Mouse (Mus musculus): ENCODE measurements around the gene Gm6993.
A peak's percentile ranks its signal among the peaks of the same experiment; 100 is the strongest.

The Gm6993 gene

DNA sequence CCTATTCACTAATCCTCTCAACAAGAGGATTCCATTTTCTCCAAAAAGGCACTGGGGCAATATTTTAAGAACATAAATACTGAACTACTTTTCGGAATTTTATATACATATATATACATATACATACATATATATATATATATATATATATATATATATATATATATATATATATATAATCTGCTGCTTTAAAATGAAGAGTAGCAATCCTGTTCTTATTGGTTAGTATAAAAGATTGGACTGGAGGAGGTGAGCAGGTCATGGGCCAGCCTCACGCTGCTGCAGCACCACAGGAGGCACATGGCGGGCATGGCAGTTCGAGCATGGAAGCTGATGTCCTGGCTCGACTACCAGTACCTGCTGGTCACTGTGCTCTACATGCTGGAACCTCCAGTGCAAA, at the start of gene Gm6993:
Gm6993 (plus strand) TSS at position 301 of the 400 bp plus-strand sequence.
- DNase-seq, result no peak

DNA sequence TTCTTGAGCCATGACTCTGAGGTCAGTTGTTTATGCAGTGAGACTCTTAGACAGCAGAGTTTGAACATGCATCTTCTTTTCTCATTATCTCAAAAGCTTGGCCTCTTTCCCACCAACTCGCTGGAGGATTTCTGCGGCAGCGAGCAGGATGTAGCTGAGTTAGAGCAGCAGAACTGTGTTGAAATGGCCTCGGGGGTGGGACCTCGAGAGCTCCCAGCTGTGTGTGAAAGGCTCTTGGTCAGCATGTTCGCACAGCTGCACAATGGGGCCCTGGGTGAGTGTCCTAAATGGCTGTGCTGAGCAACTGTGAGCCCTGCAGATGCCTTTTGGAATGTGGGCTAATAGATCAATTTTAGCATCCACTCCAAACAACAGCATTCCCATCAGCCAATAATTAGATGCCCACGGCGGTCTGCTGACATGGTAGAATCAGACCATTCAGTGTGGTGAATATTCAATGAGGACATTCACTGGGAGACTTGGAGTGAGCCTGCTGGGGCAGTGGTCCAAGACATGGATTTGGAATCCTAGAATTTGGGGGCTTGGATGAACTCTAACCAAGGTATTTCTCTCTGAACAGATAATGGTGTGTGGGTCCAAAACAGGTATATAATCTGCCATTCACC, 49.1 kb upstream of the Gm6993 start:
- peak; percentile 99 for DNase-seq

DNA sequence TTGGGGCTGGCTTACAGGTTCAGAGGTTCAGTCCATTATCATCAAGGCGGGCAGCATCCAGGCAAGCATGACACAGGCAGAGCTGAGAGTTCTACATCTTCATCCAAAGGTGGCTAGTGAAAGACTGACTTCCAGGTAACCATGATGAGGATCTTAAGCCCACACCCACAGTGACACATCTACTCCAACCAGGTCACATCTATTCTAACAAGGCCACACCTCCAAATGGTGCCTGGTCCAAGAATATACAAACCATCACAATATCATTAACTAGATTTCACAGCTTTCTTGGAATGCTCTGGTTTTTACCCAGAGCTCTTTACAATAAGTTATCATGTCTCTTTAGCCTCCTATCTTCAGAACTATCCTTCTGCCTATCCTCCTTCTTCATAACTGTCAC, 38.1 kb upstream of the Gm6993 start:
- no peak for DNase-seq

DNA sequence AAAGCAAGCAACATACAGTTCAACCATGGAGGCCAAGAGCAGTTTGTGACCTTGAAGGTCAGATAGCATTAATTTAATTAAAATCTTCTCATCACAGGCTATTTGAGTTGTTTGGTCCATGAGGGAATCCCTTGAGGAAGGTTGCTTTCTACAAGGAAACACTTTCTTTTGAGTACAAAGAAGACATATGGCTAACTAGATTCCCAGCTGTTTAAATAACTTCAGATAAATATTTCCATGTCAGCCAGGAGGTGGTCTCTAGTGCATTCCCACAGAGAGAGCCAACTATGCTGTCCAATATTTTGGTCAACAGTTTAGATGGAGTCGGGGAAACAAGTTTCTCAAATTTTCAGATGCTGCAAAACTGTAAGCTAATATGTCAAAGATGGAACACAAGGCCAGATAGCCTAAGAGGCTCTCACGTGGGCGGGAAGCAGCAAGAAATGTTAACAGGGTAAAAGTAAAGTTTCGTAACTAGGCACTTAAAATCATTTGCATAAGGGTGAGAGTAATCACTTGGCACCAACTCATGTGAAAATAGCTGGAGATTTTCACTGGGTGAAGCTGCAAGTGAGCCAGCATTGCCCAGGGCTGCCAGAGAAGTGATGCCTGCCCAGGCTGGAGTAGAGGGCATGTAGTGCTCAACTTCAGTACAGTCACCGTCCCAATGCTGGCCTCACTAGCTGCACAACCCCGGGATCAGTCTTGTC, 36.7 kb upstream of the Gm6993 start:
- DNase-seq, result peak; percentile 88

DNA sequence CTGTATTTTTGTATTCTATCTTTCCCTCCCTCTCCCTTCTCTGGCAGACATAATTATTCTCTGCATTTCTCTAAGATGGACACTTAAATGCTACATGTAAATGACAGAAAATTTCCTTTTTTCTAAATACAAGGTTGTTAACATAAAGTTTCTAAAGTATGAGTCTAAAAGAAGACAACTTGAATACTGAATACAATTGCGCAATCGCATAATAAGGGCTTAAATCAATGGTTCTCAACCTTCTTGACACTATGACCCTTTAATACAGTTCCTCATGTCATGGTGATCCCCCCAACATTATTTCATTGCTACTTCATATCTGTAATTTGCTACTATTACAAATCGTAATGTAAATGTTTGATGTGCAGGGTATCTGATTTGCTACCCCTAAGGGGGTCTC, 35.7 kb upstream of the Gm6993 start:
- DNase-seq, result no peak

DNA sequence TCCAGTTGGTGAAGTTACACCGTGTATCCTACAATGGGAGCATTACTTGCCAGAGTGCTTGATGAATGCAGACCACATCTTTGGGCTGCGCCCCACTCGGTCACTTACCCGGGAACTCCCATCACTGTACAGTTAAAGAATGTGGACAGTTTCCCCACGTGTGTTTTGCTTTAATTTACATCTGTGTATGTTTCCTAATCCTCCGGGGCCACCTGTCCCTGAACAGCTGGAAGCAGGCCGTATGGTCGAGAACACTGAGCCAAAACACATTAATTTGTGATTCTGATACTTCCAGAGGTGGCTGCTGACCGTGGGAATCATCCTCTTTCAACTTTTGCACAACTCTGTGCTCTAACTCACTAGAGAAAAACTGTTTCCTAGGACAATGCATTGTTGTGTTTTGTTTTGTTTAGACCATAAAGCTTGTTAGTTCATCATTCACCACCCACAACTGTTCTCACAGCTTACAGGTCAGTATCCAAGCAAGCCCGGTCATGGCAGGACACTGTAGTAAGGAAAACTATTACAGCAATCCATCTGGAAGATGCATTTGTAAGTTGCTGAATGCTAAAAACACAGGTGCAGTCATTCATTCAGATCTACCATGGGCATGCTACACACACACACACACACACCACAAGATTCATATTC, 34.5 kb upstream of the Gm6993 start:
- DNase-seq, result no peak

DNA sequence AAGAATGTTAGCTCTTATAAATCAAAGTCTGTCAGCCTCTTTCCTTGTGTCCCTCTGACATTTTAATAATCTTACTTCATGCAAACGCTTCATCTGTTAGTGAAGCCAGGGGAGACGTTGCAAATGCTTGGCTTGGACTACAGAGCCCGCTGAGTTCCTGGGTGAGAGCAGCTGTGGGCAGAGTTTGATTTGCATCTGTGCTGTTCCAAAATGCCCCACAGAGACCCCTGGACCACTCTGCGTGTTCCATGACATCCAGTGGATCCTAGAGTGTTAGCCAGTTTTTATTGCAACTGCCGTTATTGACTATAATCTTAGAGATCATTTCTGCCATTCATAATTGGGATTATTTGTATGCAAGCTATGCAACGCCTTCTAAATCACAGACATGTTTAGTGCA, 31.8 kb upstream of the Gm6993 start:
- no peak for DNase-seq

DNA sequence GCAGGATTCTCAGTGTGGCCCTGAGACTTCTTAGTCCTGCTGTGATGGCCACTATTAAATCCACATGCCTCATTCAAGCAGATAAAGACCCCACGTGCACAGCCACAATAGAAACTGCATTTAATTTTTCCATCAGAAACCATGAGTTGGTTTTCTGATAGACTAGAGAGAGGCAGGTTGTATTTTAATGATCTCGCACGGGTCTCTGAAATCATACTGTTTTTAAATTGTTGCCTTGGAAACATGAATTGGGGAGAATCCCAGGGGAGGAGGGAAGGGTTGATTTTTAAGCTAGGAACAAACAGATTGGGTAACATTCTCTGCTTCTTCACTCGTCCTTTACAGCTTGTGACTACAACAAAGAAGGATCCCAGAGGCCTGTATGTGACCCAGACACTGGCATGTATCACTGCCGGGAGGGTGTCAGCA, 31.2 kb upstream of the Gm6993 start:
- no peak for DNase-seq

DNA sequence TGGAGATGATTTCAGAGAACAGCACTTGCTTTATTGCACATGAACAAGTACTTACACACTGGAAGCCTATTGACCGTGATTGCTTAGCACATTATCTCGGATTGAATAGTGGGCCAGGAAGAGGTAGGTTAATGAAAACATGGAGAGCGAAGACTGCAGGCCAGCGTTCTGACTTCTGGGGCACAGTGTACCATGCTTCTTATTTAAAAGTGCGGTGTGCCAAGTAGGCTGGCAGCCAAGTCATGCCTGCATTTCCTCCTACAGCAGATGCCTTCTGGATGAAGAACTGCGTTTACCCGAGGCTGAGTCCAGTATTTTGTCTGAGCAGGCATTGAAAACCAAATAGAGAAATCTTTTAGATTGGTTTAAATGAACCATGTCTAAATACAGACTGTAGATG, 27.0 kb upstream of the Gm6993 start:
- DNase-seq, result no peak

DNA sequence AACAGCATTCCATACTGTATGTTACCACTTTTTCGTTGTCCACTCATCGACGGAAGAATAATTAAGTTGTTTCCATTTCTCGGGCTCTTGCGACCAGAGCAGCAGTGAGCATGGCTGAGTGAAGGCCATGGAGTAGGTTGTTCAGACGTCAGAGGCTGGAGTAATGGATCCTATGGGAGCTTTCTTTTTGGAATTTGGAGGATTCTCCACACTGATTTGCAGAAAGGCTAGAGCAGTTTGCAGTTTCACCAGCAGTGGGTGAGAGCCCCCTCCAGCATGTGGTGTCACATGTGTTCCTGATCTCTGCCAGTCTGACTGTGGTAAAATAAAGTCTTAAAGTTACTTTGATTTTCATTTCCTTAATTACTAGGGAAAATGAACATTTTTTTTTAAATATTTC, 25.6 kb upstream of the Gm6993 start:
- DNase-seq, result no peak

DNA sequence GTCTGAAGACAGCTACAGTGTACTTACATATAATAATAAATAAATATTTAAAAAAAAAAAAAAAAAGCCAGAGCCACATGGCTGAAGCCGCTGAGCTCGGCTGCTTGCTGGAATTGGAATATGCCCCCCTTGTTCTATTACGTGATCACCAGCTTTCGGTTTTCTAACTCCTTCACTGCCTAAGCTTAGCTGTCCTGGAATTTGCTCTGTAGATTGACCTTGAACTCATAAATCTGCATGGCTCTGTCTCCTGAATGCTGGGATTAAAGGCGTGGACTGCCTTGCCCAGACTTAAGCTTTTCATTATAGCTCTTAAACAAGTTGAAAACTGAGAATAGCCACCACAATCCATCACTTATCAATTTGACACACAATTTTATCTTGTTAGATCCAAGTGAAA, 23.3 kb upstream of the Gm6993 start:
- peak; percentile 25 for DNase-seq

DNA sequence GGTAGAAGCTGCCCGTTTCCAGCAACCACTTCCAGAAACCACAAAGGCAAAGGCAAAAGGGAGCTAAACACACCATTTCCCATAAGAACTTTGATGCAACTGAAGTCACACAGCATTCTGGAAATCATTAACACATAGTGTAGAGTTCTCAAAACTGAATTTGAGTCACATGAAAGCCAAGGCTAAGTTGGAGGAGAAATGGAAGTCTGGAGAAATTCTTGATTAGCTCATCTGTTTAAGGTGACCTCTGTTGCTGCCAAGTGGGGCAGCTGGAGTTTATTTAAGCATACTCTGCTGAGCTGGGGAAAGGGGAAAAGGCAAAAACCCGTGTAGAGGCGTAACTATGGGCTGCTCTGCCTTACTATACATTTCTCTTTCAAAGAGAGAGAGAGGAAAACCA, 21.8 kb upstream of the Gm6993 start:
- DNase-seq, result peak; percentile 21

DNA sequence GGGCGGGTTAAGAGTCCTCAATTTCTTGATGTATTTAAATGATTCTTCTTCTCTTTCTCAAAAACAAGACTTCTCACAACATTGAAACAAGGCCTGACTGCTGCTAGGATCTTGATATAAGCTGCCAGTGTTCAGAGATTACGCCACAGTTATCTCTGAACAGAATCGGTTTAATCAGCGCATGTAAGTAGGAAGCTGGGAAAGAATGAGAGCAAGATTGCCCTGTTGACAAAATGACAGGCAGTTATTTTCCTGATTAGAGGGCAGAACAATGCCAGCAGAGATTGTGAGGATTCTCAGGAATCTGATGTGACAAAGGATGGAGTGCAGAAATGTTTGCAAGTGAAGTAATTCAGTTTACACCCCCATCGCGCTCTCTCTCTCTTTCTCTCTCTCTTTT, 19.0 kb upstream of the Gm6993 start:
- peak; percentile 0 for DNase-seq

DNA sequence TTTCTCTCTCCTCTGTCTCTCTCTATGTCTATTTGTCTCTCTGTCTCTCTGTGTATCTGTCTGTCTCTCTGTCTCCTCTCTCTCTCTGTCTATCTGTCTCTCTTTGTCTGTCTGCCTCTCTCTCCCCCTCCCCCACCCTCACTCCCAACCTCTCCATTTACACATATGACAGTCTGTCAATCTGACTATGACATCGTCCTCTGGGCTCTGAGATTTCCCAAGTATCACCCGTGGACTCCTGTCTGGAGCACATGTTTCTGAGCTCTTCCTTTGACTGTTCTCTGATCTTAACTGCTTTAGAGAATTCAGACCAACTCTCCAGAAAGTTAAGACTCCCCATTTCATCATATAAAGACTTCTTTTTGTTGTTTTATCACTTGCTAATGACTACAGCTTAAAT, 18.3 kb upstream of the Gm6993 start:
- DNase-seq, result peak; percentile 51

DNA sequence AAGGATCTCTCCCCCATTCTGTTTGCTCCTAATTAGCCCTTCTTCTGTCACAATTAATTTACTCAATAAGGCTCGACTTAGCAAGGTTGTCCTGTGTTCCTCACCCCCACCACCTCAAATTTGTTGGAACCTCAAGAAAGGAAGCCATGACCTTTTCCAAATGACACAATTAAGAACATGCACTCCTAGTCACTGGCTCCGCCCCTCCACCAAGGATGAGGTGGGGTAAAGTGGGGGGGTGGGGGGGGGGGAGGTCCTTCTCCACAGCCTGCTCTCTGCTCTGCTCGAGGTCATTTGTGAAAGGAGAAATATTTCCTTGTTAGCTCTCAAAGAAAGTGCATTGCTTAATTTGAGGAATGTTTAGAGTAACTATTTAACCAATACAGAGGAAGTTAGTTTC, 17.8 kb upstream of the Gm6993 start:
- DNase-seq, result peak; percentile 64

DNA sequence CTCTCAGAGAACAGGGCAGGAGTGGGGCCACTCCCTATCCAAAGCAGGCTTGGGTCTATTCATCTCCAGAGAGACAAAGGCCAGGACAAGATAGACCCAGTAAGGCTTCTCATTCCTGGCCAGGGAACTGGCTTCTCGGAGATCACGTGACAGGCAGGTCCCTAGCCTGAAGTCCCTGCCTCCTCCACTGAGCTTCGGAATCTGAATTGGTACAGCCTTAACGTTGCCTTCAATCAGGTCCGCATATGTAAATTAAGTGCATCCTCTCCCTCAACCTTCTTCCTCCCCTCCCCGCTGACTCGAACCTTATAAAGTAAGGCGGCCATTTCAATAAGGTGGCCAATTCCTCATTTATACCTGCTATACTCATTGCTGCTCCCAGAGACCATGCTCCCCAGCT, 15.1 kb upstream of the Gm6993 start:
- peak; percentile 54 for DNase-seq

DNA sequence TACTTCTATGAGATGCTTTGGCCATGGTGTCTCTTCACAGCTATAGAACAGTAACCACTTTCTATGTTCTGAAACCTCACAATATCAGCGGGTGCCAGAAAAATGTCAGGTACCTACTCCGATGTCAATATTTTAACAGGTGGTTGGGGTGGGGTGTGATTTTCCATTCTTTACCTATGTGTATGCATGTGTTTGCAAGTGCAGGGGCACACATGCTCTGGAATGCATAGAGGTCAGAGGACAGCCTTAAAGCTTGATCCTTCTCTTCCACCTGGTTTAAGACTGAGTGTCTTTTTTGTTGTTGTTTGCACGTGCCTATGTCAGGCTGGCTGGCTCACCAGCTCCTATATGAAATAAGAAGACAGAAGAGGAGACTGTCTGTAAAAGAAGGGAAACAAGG, 13.4 kb upstream of the Gm6993 start:
- peak; percentile 18 for DNase-seq

DNA sequence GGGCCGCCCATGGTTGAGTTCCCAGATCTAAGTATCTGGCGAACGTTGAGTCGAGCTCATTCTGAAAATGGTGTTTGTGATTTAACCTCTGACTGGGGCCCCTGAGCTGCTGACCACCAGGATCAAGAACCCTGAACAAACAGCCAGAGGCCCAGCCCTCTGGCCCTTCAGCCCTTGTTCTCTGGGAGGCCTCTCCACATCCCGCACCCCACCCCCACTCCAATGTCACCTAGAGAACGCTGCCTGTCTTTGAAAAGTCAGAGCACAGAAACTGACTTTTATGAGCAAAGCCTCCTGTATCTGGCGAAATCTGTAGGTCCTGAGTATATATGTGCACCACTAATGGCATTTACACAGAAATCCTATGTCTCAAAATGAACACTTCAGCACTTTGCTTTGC, 11.7 kb upstream of the Gm6993 start:
- no peak for DNase-seq

DNA sequence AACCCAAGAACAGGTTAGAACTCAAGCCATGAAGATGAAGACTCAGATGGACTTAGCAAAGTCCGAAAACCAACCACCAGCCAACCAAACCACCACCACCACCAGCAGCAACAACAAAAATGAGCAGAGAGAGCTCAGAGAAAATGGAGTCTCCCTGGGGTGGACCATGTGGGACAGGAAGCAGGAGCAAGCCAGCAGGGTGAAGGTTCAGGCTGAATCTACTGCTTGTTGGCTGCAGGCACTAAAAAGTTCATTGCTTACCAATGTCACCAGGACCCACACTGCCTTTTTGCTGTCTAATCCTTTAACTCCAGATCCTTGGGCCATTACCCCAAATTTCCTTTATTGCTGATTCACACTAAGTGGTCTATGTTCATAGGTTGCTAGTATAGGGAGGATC, 7.9 kb upstream of the Gm6993 start:
- DNase-seq, result peak; percentile 79

DNA sequence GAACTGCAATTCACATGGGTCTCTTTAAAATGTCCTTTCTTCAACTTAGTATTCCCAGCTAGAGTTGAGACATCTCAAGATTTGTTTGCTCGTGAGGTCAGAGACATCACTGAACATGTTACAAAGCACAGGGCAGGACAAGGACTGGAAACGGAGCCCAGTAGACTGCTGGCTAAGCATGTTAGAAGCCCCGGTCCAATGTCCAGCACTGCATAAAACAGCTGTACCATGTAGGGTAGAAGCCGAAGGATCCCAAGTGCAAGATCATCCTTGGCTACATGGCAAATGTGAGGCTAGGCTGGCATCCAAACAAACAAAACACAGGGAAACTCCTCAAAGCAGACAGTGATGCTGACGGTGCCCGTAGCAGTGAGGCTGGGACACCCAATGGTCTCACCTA, 5.6 kb upstream of the Gm6993 start:
- DNase-seq, result peak; percentile 25

DNA sequence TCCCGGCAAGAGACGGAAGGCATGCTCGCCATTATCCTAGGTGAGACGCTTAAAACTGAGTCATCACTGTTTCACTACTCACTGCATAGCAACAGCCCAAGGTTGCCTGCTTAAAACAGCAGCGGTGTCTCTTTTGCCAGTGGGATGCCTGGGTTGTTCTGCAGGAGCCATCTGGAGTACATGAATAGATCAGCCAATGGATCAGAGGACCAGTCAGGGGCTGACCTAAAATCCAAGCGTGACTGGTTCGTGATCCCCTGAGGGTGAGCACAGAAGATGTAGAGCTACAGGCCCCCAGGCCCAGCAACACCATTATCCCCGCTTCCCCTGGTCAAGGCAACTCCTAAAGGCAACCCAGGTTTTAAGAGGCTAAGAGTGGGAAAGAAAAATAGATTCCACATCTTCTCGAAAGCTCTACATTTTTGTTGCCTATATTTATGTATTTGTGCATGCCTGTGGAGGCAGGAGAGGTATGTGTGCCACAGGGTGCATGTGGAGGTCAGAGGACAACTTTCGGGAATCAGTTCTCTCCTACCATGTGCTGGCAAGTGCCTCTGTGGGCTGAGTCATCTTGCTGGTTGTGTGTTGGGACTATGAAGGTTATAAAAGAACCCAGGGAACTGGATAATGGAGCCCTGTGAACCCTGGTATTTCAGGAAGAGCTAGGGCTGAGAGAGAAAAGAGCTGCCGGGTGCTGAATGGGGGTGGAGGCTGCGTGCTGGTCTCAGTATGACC, 3.5 kb upstream of the Gm6993 start:
- DNase-seq, result peak; percentile 86

DNA sequence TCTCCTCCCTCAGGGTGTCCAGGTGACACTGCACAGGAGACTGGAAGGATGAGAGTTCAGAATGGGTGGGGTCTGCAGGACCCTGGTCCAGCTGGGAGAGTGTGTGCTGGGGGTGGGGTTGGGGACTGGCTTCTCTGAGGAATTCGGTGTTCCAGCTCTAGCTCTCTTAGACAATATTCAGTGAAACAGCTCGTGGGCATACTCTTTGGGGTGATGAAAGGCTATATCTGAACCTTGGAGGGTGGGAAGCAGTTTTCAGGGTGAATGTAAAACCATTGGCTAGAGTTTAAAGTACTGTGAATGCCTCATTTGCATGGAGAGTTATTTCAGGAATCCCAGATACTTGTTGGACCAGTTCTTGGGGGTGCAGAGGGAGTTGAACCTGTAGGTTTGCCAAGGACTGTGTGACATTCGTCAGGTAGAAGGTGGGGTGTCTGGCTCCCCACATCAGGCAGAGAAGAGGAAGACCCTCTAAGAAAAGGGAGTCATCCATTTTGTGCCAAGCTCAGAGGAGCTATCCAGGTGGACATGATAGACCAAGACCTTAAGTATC, 1.5 kb upstream of the Gm6993 start:
- DNase-seq, result peak; percentile 78

DNA sequence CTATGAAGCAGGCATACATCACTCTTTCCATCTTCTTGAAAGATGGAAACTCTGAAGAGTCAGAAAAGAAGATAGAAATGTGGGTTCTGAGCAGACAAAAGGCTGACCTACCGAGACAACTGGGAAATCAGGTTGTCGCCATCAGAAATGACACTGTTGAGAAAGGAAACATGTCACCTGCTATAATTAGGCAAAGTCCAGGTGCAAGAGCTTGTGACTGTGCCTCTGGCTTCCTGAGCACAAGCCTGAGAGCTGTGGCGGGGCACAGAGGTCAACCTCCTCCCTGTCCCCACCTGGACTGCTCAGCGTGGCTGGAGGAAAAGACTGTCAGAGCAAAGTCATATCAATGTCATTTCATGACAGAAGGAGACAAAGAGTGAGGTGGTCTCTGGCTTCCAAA, 772 bp upstream of the Gm6993 start:
- peak; percentile 69 for DNase-seq
